Mouse (Mus musculus): ENCODE measurements around the gene Dclk1.

The Dclk1 gene

DNA sequence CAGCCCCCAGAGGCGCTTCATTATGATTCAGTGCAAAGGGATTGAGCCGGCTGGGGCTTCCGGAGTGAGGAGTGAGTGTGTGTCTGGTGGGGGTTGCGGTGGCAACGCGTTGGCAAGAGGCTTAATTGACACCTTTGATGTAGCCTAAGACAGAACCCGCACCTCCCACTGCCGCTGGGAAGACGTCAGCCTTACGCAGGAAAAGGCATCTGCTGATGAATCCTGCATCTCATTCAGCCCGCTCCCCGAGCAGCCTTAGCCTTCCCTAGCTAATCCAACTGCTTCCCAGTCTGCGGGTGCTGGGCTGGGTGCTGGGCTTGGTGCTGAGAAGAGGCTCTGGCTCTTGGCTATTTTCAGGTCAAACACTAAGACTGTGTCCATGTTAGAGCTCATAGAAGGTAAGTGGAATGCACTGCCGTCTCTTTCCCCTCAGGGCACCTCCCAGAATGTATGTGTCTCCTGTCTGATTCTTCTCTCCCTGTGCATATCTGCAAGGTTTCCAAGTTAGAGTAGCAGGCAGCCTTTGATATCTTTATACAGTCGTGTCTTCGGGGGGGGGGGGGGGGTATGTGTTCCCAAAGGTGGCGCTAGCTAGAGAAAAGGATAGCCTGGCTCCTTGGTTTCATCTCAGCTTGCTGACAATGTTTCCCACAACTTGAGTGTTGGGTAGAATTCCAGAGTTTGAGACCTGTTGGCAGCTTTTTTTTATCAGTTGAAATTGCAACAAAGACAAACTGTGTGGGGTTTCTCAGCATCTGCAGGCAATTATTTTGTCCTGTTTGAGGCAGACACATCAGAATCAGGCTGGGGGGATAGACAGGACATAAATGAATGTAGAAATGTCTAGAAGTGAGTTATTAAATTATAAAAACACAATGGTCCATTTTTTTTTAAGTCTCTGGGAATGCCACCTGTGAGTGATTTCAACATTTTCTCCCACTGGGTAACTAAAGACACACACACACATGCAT lies 219.8 kb downstream of the Dclk1 start:
- peak; percentile 83 for DNase-seq

DNA sequence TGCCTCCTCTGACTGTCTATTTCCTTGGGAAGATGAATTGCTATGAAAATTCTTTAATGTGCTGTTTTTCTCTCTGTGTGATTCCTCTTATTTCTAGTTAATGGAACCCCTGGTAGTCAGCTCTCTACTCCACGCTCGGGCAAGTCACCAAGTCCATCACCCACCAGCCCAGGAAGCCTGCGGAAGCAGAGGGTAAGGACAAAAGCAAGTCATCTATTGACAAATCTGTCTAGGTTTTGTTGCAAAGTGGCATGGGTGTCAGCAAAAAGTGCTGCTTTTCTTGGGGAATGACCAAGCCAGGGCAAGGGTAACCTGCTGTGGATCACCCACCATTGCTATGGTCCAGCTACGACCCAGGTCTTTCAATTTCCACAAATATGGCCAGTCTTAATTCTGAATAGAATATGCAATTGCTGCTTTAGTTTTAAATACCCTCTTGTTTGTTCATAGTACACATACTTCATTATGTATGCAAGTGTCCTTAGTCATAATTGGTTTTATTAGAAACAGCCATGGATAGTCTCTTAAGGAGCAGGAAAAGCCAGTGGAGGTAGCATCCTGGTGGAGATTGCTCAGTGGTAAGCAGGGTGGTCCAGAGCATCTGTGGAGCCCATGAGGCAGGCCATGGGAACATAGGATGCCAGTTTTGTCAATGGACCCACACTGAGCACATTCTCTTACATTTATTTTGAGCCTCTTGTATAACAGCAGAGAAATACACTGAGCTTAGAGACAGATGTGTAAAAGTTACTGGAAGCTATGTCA lies 220.9 kb downstream of the Dclk1 start:
- no peak for DNase-seq

DNA sequence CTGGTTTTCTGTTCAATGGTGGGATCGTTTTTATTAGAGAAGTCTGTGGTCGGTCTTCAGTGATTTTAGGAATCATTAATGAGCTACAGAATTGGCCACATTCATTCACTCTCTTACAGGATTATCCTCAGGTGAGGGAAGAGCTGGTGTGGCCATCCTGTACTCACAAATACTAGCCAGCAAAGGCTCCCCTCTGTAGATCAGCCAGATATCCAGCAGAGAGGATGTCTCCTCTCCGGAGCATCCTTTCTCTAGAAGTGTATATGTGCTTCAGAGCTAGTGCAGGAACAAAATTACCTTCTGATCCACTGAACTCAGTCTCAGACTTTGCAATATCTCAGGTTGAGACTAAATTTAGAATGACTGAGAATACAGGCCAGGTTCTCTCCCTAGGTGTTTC lies 222.1 kb downstream of the Dclk1 start:
- no peak for DNase-seq

DNA sequence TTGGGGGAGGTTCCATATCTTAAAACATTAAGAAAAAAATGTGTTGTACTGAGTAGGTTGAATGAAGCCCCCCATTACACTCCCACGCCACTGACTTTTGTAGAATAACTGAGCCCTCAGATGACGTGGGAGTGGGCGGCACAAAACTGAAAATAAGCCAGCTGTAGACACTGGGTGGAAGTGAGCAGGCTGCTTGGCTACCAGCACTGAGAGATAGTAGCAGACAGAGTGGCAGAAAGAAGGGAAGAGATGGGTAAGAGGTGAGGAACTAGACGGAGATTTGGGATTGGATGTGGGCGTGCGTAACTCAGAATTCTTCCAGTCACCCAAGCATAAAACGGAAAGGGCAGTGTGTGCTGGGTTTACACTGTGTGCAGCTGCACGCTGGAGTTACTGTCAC lies 223.6 kb downstream of the Dclk1 start:
- no peak for DNase-seq

DNA sequence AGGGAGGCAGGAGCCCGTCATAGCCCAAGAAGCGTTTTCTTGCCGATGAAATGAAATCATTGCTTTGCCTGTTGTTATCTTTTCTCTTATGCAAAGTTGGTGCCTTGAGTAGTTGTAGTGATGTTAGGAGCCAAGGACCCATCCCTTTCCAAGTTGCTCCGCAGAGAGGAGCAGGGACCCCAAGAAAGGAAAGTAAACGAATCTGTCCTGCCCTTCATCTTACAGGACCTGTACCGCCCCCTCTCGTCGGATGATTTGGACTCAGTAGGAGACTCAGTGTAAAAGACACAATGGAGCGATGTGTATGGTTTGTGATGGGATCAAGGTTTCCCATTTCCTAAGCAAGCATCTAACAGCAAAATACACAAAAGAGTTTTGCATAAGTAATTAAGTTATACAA lies 224.2 kb downstream of the Dclk1 start:
- no peak for DNase-seq

DNA sequence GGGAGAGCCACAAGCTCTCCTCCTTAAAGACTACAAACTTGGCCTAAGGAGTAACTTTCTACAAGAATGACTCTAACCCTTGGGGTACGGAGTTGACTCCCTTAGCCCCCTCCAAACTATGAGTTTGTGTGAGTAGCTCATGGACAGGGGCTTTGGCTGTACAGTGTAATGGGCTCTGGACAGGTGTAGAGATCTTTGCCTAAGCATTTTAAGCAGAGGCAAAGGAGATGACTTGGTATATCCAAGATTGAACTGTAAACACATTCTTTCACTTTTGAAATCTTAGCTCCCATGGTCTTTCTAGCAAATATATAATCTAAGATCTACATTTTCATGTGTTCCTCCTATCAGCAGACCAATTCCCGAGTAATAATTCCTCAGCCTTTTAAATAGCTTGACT lies 229.9 kb downstream of the Dclk1 start, which contains the start of gene Gm21954:
TSS of gene Gm21954 (minus strand) at position 101 of the 400 bp plus-strand sequence.
- no peak for DNase-seq

DNA sequence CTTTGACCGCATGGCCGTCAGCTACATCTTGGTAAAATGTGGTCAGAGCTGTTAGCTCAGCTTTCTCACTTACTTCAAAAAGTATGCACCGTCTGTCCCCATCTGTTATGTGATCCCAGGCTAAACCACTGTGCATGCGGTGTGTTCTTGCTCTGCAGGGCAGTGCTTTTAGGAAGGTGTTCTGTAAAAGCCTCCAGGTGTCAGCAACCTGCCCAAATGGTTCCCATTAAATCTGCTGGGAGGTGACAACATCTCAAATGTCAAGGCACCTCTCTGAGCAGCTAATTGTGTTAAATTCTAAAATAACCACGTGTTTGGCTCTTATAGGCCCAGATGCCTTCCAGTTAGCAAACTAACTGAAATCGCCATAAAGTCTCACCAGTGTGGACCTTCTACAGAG lies 231.0 kb downstream of the Dclk1 start:
- DNase-seq: no peak

DNA sequence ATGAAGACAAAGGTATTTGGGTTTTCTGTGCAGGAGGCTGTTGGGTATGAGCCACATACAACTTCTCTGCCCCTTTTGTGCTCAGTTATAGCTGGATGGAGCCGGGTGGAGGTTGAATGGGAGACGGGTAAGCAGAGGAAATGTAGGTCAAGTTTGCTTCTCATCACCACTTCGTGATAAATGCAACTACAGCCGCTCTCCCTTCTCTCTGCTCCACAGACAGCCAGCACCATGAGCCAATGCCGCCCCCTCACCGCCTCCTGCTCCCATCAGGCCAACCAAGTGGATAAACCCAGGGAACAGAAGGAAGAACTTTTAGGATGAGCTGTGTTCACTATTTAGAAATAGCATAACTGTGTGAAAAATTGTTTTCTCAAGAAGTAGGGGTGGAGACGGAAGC lies 234.5 kb downstream of the Dclk1 start:
- no peak for DNase-seq

DNA sequence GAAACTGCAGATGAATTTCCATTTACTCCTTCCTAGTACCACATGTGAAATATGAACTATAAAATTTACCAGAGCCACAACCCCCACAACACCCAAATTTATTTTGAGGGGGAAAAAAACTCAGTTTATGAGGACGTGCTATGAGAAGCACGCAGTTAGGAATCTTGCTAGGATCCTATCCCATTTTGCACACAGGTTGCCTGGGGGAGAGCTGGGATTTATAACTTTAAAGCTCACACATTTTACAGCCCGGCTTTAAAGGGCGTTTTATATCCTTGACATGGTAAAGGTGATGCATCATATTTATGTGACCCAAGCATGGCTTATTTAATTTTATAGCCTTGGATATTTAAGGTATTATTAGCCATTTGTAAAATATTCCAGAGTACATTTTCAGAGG lies 237.1 kb downstream of the Dclk1 start:
- no peak for DNase-seq

DNA sequence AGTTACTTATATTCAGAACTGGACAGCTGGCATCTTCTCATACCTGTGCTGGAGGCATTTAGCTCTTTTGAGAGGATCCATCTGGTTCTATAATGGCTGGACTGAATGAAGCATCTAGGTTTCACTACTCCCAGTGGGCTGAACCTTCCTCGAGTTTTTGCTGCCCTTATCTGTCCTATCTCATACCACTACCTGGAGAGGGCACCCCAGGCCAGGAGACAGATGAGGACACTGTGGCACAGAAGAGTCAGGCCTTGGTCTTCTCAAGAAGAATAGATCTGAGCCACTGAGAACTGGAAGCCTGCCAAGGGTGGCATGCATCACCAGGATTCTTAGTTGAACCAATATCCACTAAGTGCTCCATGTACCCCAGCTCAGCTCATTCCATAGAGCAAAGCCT lies 239.0 kb downstream of the Dclk1 start:
- DNase-seq: peak; percentile 60

DNA sequence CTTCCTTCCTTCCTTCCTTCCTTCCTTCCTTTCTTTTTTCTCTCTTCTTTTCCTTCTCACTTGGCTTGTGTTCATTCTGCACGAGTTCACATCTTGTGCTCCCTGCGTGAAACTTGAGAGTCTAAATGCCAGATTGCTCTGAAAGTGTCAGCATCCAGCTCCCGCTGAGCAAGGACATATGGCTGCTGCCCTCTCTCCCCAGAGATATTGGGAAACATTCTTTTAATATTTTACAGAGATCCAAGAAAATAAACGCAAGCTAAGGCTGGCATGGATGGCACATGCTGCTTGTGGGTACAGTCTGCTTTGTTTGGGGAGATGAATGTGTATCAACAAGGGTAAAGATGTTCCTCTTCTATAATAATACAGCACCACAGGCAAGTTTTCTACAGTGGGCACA lies 241.2 kb downstream of the Dclk1 start:
- DNase-seq: peak; percentile 49

DNA sequence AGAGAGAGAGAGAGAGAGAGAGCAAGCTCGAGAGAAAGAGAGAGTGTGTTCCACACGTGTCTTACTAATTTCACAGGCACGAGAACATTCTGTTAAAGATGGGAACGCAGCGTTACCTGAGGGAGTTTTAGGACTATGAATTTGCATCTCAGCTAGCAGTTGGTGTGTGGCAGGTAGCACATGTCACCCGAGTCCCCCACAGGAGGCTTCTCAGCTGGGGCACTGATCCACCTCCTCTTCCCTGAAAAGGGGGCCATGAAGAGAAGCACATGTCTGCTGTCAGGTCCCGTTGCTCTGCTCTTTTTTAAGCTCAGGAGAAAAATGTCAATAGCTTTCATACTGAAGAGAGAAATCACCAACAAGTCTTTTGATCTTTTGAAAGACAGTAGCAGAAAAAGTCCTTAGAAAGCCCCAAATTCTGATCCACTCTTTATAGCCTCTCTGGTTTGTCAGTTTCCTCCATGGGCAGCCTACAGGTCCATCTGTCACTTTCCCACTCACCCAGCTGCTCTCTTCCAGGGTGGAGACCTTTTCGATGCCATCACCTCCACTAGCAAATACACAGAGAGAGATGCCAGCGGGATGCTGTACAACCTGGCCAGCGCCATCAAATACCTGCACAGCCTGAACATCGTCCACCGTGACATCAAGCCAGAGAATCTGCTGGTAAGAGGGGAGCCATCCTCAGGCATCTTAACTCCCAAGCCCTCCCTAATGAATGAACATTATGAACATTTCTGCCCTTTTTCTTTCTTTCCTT lies 247.2 kb downstream of the Dclk1 start:
- DNase-seq: peak; percentile 65

DNA sequence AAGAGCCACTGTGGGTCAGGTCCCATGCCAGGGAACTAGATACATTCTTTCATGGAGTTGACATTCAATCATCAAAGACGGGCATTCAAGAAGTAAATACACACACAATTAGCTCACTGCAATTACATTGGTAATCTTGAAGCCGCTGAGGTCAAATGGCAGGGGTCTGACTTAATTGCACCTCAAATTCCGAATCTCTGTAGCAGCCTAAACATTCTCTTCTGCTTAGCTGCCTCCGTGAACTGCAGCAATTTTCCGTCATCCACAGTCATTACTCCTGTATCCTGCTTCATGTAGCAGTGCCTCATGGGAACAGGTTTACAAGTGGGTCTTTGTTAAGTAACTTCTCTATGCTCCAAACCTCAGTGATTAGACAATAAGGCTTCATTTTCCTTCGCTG lies 249.9 kb downstream of the Dclk1 start:
- no peak for DNase-seq

DNA sequence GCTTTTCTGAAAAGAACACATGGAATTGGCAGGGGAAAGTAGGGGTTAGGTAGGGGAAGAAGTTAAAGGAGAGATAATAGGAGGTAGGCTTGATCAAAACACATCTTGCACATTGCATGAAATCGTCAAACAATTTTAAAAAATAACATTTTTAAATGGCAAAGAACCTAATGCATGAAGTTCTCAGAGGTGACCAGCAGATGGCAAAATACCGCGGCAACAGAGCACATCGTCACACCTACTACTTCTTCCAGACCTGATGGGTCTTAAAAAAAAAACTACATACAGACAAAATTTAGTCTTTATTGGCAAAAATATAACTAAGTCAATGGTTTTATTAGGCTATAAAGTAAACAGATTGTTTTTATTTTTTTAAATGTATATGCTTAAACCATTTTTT lies 252.2 kb downstream of the Dclk1 start:
- no peak for DNase-seq

DNA sequence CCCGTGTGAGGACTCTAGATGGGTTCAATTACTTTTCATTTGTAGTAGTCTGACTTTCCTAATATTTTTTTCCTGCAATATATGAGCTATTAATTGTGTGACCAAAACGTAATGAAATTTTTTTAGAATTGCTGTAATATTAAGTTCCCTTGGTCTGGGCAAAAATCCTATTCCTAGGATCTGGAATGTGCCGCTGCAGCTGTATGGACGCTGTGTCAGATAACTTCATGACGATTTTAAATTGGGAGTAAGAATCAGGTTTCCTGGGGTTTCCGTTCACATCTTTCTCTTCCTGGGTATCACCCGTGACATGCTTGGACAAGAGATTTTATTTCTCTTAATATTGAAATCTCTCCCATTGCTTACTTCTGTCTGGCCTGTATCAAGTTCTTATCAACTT lies 253.1 kb downstream of the Dclk1 start:
- no peak for DNase-seq

DNA sequence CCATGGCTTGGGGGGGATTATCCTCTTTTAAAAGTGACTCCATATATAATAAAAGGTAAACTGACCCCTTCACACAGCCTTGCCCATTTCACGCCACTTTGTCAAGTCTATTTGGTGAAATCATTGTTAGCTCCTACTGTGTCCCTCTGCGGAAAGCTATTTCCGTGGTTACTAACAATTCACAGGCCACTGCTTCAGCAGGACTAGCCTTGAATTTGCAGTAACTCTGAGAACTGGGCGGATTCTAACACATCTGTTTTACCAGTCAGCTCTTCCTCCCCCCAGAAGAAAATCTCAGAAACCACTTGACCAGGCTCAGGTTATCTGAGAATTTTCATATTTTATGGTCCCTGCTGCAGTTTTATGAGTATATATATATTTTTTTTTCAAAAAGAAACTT lies 253.7 kb downstream of the Dclk1 start:
- no peak for DNase-seq

DNA sequence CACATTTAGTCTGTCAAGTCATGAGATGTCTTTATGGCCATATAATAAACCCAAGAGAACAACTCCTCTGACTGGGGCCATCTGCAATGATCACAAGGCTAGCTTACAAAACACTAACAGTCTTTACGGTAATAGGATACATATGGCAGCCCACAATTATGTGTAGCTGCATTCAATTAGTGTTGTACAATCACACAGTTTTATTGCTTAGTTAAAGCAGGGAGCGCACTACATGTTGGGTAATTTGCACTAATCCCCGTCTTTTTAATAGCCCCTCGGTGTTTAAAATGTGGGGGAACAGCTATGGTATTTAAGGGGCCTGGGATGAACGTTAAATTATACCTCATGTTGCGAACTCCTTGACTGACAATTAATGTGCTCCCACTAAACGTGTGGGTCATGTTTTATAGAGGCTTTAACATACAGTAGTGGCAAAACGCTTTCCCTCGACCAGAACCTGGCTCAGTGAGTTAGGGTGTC lies 254.3 kb downstream of the Dclk1 start:
- DNase-seq: no peak

DNA sequence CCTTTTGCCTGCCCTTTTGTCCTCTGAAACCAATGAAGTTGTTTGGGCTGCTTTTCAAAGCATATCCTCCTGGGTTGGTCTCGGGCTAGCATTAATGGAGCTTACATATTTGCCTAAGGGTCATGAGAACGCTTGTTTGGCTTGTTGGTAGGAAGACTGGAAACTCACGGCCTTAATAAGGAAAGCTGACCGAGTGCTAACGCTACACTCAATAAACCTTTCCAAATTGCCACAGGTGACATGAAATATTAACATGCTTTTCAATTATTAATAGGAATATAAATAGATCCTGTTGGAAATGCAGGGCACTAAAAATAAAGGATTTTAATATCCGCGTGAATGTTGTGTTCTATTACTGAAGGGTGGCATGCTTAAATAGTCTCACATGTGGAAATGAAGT lies 257.1 kb downstream of the Dclk1 start:
- peak; percentile 64 for DNase-seq

DNA sequence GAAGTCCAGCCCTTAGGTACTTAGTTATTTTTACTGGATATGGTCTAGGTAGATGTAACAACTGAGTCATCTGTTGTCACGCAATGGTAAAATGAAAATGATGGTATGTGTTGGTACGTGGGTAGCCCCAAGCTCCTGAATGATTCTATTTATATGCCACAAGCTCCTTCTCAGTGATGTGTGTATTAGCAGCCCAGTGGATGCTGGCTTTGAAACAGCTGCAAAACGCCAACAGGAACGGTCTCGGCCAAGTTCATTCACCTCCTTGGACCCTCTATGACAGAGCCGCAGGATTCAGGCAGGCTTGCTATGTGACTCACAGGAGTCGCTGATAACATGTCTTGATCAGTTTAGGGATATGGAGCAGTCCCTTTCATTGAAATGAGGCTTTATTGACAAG lies 268.0 kb downstream of the Dclk1 start:
- DNase-seq: peak; percentile 93

DNA sequence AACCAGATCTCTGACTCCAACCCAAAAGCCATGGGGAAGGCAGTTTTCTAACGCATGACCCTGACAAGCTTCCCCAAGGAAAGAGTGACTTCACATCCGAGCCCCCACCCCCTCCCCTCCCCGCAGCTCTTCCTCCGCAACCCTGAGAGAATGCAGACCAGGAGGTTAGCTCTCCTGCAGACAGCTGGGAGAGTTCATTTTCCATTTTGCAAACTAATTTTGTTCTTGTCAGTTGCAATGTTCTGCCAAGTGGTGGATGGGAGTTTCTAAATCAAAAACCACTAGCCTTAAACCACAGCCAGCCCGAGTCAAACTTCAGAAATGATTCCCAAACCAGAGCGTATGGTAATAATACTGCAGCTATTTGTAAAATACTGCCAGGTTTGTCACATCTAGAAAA lies 269.5 kb downstream of the Dclk1 start:
- peak; percentile 92 for DNase-seq

DNA sequence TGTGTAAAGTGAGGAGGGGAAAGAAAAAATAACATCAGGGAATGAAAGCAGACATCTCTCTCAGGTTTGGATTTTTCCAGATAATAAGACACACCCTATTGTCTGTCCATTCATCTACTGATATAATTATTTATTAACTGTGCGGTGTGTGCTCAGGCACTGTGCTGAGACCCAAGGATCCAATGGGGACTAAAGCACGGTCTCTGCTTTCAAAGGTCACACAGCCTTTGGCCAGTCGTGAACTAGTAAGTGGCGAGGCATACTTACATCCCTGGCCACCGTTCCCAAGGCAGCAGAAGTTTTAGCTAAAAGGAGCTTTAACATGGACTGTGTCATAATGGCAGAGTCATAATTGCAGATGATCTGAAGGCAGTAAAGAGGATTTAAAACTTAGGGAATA lies 273.8 kb downstream of the Dclk1 start:
- DNase-seq: peak; percentile 76

DNA sequence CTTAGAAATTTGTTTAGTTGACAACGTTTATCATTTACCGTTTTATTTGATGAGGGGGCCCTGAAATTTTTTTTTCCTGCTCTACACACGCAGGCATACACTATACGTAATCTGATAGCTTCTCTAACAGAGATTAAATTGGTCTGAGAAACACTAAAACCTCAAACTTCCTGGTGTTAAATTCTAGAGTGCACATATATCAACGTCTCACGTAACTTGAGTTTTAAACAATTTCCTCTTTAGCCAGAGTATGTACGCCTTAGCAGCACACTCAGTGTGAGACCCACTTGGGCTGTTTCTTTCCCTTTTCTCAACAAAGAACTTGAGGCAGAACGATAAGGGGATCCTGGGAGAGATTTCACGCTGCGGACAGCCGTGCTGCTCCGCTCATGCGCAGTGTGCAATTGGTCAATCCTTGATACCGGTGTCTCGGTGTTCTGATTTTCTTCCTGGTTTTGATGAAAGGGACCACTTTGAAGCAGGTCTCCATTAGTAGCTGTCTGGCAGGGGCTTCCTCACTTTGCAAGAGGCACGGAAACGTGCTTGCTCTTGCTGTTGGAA lies 275.4 kb downstream of the Dclk1 start:
- peak; percentile 73 for DNase-seq
